In the genomic region with DNA sequence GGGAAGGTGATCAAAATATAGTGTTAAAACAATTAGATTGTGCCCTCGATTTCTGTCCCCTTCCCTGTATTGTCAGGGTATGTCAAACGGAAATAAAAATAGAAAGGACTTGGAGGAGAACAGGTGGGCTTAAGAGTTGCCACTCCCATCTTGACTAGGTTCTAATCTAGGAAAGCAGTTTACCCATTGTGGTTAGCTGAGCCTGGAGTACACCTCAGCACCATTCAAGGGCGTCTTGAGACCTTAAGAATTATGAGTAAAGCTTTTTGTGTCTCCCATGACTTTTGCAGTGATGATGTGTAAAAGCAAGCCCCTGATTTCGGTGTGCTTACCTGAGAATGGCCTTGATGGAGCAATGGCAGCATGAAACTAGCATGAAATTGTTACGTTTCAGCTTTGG, we compare ENCODE assay signal across 8 mouse cellular contexts. TPM values are rescaled to one million over a fixed set of nuclear protein-coding genes. Genes with fewer than 3 reads are reported as not detected.
DNase-seq lines count a peak whose midpoint lies in the region; ATAC-seq and TF ChIP-seq lines count a peak whose summit lies in the region.

No protein-coding gene starts in this region.

- peak overlapping the region; percentile 79 for H3K4me2 ChIP-seq in liver, postnatal 0 days (ENCODE audit: low read depth, low read length)

- intact Hi-C loops in gastrocnemius, adult 2 months (cut with DNase I) = no loop called here
- intact Hi-C loops in gastrocnemius, postnatal 36 days (cut with DNase I) = no loop called here

- peaks cover 7% of the 10 kb centered on the region for H3K36me3 ChIP-seq in E14TG2a.4 (ENCODE audit: insufficient read depth, low read length)
- no peaks in the 10 kb centered on the region; the same call in 1 of the 2 replicates for H3K36me3 ChIP-seq in hindbrain, embryonic 10.5 days
- H3K36me3 ChIP-seq in liver, postnatal 0 days (replicated peaks; ENCODE audit: insufficient read depth, low read length) = no peaks in the 10 kb centered on the region

- TF ChIP-seq CTCF in gastrocnemius, adult 2 months (IDR thresholded peaks at IDR 0.05) = no peak
- no peak for TF ChIP-seq CTCF in E14TG2a.4 (conservative IDR thresholded peaks at IDR 0.05; ENCODE audit: low read length)
- TF ChIP-seq CTCF in liver, postnatal 0 days (IDR thresholded peaks at IDR 0.05; ENCODE audit: low read depth) = no peak

- peak overlapping the region; percentile 97 for H3K27ac ChIP-seq in gastrocnemius, adult 2 months
- H3K27ac ChIP-seq in hindbrain, embryonic 10.5 days = no peak overlapping the region
- no peak overlapping the region for H3K27ac ChIP-seq in liver, postnatal 0 days (ENCODE audit: low read depth)

- no peaks in the 10 kb centered on the region for H3K27me3 ChIP-seq in E14TG2a.4 (ENCODE audit: insufficient read depth, low read length)
- no peaks in the 10 kb centered on the region for H3K27me3 ChIP-seq in hindbrain, embryonic 10.5 days (ENCODE audit: insufficient read depth, poor library complexity, severe bottlenecking)
- H3K27me3 ChIP-seq in liver, postnatal 0 days (ENCODE audit: insufficient read depth, low read length) = no peaks in the 10 kb centered on the region

- no peak for DNase-seq in gastrocnemius, adult 2 months
- DNase-seq in gastrocnemius, postnatal 36 days = no peak
- no peak for DNase-seq in hindbrain, embryonic 10.5 days (ENCODE audit: low spot score)
- DNase-seq in liver, postnatal 0 days = no peak
- no peak for DNase-seq in embryo, embryonic 9.5 days (ENCODE audit: extremely low spot score)
- DNase-seq in gastrocnemius, adult 18-20 months (ENCODE audit: low spot score) = no peak
- DNase-seq in layer of hippocampus, adult 9-11 months = no peak

- H3K4me1 ChIP-seq in E14TG2a.4 (replicated peaks; ENCODE audit: low read depth, low read length) = peaks cover 48% of the 10 kb centered on the region
- H3K4me1 ChIP-seq in hindbrain, embryonic 10.5 days (replicated peaks) = peaks cover 22% of the 10 kb centered on the region
- H3K4me1 ChIP-seq in liver, postnatal 0 days (ENCODE audit: insufficient read depth) = peaks cover 13% of the 10 kb centered on the region

- TF ChIP-seq EP300 in liver, postnatal 0 days (IDR thresholded peaks at IDR 0.05; ENCODE audit: low read depth) = no peak

- no peak for ATAC-seq in liver, postnatal 0 days

- H3K4me3 ChIP-seq in gastrocnemius, adult 2 months = peak overlapping the region; percentile 79
- peak overlapping the region; percentile 85; the same call in 1 of the 2 replicates for H3K4me3 ChIP-seq in E14TG2a.4 (replicated peaks; ENCODE audit: low read length)
- H3K4me3 ChIP-seq in hindbrain, embryonic 10.5 days = peak overlapping the region; percentile 77
- peak overlapping the region; percentile 95 for H3K4me3 ChIP-seq in liver, postnatal 0 days (ENCODE audit: low read depth, low read length)

- 81% methylated on average over 5 of the region's 5 CpGs for WGBS in hindbrain, embryonic 10.5 days
- 54% methylated on average over 5 of the region's 5 CpGs for WGBS in liver, postnatal 0 days (ENCODE audit: insufficient replicate concordance)

- no peaks in the 10 kb centered on the region for H3K9me3 ChIP-seq in E14TG2a.4 (ENCODE audit: low read length)
- no peaks in the 10 kb centered on the region for H3K9me3 ChIP-seq in hindbrain, embryonic 10.5 days
- no peaks in the 10 kb centered on the region for H3K9me3 ChIP-seq in liver, postnatal 0 days (ENCODE audit: low read length)

- peak overlapping the region; percentile 92 for H3K9ac ChIP-seq in liver, postnatal 0 days (replicated peaks)

RNA-seq across cellular contexts. Expression of a gene that starts 1.7 kb away (rescaled TPM):
- total RNA-seq in gastrocnemius, adult 2 months (2021) = 10 to 100 TPM; 14.9 to 18.4 TPM
- 10 to 100 TPM; 12.3 to 14.5 TPM for total RNA-seq in gastrocnemius, postnatal 36 days (2021)
- polyA plus RNA-seq in hindbrain, embryonic 10.5 days (2016; fragmentation: Nextera tagmentation; extraction: Ambion mirVana) = 17.6 and 18.2 TPM in 2 replicates
- polyA plus RNA-seq in liver, postnatal 0 days (2015; fragmentation: Nextera tagmentation; extraction: Ambion mirVana) = 2.9 and 3.3 TPM in 2 replicates
- 10 to 100 TPM; 13.0 to 16.4 TPM for total RNA-seq in gastrocnemius, adult 18-20 months (2021)

RNA-seq across cellular contexts. Expression of a gene that starts 47.7 kb away (rescaled TPM):
- 100 to 1,000 TPM; 176 to 198 TPM for total RNA-seq in gastrocnemius, adult 2 months (2021)
- total RNA-seq in gastrocnemius, postnatal 36 days (2021) = 100 to 1,000 TPM; 189 to 190 TPM
- polyA plus RNA-seq in hindbrain, embryonic 10.5 days (2016; fragmentation: Nextera tagmentation; extraction: Ambion mirVana) = 342 and 366 TPM in 2 replicates
- 172 and 174 TPM in 2 replicates for polyA plus RNA-seq in liver, postnatal 0 days (2015; fragmentation: Nextera tagmentation; extraction: Ambion mirVana)
- 100 to 1,000 TPM; 173 to 201 TPM for total RNA-seq in gastrocnemius, adult 18-20 months (2021)

RNA-seq across cellular contexts. Expression of a gene that starts 52.8 kb away (rescaled TPM):
- under 1 TPM in 1 of 2 experiments, not detected in 1; 0.08 TPM for total RNA-seq in gastrocnemius, adult 2 months (2021)
- under 1 TPM; 0.12 to 0.13 TPM for total RNA-seq in gastrocnemius, postnatal 36 days (2021)
- polyA plus RNA-seq in hindbrain, embryonic 10.5 days (2016; fragmentation: Nextera tagmentation; extraction: Ambion mirVana) = 5.0 and 8.0 TPM in 2 replicates
- 8.7 and 9.5 TPM in 2 replicates for polyA plus RNA-seq in liver, postnatal 0 days (2015; fragmentation: Nextera tagmentation; extraction: Ambion mirVana)
- under 1 TPM; 0.05 to 0.14 TPM for total RNA-seq in gastrocnemius, adult 18-20 months (2021)
